Mouse (Mus musculus) liver, postnatal 0 days (tissue): Measurements from ENCODE around the gene Pgc.

Experiments used
- CTCF ChIP-seq: sonication (generic); IDR thresholded peaks from 2 replicates; pipeline ENCODE4 v1.5.1; 2016; ENCODE audit warnings: antibody characterized with exemption, low read depth
- EP300 ChIP-seq: IDR thresholded peaks from 2 replicates; pipeline ENCODE4 v1.6.1; 2016; ENCODE audit warnings: antibody characterized with exemption, low read depth, mild to moderate bottlenecking

DNA sequence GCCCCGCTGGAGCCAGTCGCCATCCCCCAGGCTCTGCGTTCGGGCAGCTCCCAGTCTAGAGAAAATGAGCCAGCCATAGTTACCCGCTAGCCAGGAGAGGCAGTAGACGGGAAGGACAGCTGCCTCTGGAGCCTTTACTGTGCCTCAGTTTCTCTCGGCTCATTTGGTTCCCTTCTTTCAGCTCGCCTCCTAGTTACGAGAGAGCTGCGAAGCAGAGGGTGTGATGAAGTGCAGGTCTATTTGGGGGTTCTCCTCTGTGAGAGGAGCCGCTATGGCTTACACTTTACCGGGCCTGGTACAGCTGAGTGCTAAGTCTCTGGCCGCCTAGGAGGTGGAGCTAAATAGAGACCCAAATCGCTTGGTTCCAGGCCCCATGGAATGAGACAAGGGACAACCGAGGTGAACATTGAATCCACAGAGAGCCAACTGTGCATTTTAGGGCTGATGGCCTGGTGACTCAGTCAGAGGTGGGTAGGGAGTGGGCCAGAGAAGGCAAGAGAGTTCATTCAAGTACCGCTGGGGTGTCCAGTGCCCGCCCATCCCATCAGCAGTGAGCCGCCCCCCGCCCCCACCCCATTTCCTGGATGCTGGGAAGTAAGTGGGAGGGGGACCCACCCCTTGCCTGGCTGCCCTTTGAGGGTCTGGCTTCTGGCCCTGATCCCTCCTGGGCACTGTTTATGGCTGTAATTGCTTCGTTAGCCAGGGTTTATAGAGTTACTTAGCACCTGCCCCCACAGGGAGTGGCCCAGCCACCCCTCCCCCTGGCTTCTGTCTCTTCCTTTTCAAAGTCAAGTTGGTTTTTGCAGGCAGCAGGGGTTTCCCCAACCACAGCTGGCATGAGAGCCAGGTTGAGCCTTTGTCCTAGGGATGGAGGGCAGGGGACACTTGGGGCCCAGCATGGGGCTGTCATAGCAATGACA lies 12.5 kb downstream of the Pgc start:
- no peak for TF ChIP-seq CTCF
- TF ChIP-seq EP300: no peak
